Mouse (Mus musculus): ENCODE measurements around the gene Serp1. TPM values are rescaled to one million over a fixed set of nuclear protein-coding genes. Genes with fewer than 3 reads are reported as not detected.
A peak's percentile ranks its signal among the peaks of the same experiment; 100 is the strongest.

Gene Serp1
- total and polyA plus RNA-seq, 2 experiments from 2014 or later, result 59.5 TPM

GRCm38 (mm10) chr3:58516602-58516976 is 9.1 kb downstream of the Serp1 start:
- H3K4me3 ChIP-seq (ENCODE audit: low read depth, low read length), result no peak overlapping the region
- ATAC-seq (ENCODE audit: insufficient read depth, low read depth), result no peak
- no peak overlapping the region for H3K4me2 ChIP-seq (ENCODE audit: low read depth, low read length)
- no peak for DNase-seq (ENCODE audit: low spot score)
- TF ChIP-seq EP300 (IDR thresholded peaks at IDR 0.05; ENCODE audit: low read depth), result no peak
- TF ChIP-seq CTCF (IDR thresholded peaks at IDR 0.05; ENCODE audit: low read depth), result no peak
- H3K27me3 ChIP-seq (ENCODE audit: control insufficient read depth, insufficient read depth, low read length), result no peaks in the 10 kb centered on the region
- H3K36me3 ChIP-seq (replicated peaks; ENCODE audit: control insufficient read depth, insufficient read depth, low read length), result peaks cover 11% of the 10 kb centered on the region
- no peak overlapping the region for H3K9ac ChIP-seq (replicated peaks; ENCODE audit: low read depth, low read length)
- H3K27ac ChIP-seq (ENCODE audit: low read depth), result no peak overlapping the region
- WGBS, result 46% methylated on average over 7 of the region's 7 CpGs
- peaks cover 14% of the 10 kb centered on the region for H3K4me1 ChIP-seq (ENCODE audit: control insufficient read depth, insufficient read depth)
- H3K9me3 ChIP-seq (replicated peaks; ENCODE audit: control insufficient read depth, low read length), result no peaks in the 10 kb centered on the region

DNA sequence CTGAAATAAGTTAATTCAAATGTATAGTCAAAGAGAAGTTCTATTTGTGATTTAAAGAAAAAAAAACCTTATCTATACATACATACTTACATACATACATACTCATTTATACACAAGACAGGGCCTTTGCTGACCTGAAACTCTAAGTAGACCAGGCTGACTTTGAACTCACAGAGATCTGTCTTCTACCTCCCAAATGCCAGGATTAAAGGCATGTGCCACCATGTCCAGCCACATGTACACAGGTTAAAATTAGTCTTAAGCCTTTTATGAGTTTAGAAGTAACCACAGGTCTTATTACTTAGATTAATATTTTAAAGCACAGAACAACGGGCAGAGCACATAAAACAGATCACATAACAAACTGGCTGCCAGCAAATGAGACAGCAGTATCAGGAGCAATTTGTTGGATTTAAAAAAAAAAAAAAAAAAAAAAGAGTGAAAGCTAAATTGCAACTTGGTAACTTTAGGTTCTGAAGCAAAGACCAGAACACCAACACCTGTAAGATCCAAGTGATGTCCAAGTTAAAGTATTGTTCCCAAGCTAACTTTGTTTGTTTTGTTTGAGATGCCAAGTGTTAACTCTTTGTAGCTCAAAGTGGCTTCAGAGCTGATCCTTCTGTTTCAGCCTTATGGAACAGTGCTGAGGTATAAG is 9.6 kb downstream of the Serp1 start:
- Histone ChIP-seq H3K9me3 (replicated peaks; ENCODE audit: control insufficient read depth, low read length) (no peaks in the 10 kb centered on the region), H3K4me1 (ENCODE audit: control insufficient read depth, insufficient read depth) (peaks cover 14% of the 10 kb centered on the region), H3K36me3 (replicated peaks; ENCODE audit: control insufficient read depth, insufficient read depth, low read length) (peaks cover 6% of the 10 kb centered on the region; the same call in 1 of the 2 replicates), H3K27me3 (ENCODE audit: control insufficient read depth, insufficient read depth, low read length) (no peaks in the 10 kb centered on the region), H3K4me3 (ENCODE audit: low read depth, low read length) (no peak overlapping the region), H3K27ac (ENCODE audit: low read depth) (no peak overlapping the region), H3K9ac (replicated peaks; ENCODE audit: low read depth, low read length) (no peak overlapping the region), H3K4me2 (ENCODE audit: low read depth, low read length) (no peak overlapping the region)
- WGBS, result 49% methylated on average over 1 of the region's 1 CpGs
- ATAC-seq (ENCODE audit: insufficient read depth, low read depth), result no peak
- DNase-seq (ENCODE audit: low spot score), result no peak
- TF ChIP-seq CTCF (IDR thresholded peaks at IDR 0.05; ENCODE audit: low read depth) (no peak), EP300 (IDR thresholded peaks at IDR 0.05; ENCODE audit: low read depth) (no peak)

DNA sequence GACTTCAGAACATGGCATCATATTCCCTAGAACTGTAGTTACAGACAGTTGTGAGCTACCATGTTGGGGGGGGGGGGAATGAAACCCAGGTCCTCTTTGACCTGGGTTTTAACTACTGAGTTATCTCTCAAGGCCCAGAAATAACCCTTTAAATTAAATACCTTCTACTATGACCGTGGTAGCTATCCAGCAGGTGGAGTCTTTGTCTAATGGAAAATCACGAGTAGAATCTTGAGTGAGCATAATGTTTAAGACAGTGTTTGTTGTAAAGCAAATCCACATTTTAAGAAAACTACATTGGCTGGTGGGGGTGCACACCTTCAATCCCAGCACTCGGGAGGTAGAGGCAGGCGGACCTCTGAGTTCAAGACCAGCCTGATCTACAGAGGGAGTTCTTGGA is 12.2 kb downstream of the Serp1 start:
- H3K4me1 ChIP-seq (ENCODE audit: control insufficient read depth, insufficient read depth), result no peaks in the 10 kb centered on the region
- H3K4me2 ChIP-seq (ENCODE audit: low read depth, low read length), result no peak overlapping the region
- H3K27me3 ChIP-seq (ENCODE audit: control insufficient read depth, insufficient read depth, low read length), result no peaks in the 10 kb centered on the region
- no peak overlapping the region for H3K9ac ChIP-seq (replicated peaks; ENCODE audit: low read depth, low read length)
- ATAC-seq (ENCODE audit: insufficient read depth, low read depth) (no peak), DNase-seq (ENCODE audit: low spot score) (no peak)
- WGBS, result 75% methylated on average over 4 of the region's 4 CpGs
- H3K27ac ChIP-seq (ENCODE audit: low read depth), result no peak overlapping the region
- TF ChIP-seq CTCF (IDR thresholded peaks at IDR 0.05; ENCODE audit: low read depth) (no peak), EP300 (IDR thresholded peaks at IDR 0.05; ENCODE audit: low read depth) (no peak)
- no peaks in the 10 kb centered on the region for H3K36me3 ChIP-seq (replicated peaks; ENCODE audit: control insufficient read depth, insufficient read depth, low read length)
- H3K9me3 ChIP-seq (replicated peaks; ENCODE audit: control insufficient read depth, low read length), result no peaks in the 10 kb centered on the region
- no peak overlapping the region for H3K4me3 ChIP-seq (ENCODE audit: low read depth, low read length)

DNA sequence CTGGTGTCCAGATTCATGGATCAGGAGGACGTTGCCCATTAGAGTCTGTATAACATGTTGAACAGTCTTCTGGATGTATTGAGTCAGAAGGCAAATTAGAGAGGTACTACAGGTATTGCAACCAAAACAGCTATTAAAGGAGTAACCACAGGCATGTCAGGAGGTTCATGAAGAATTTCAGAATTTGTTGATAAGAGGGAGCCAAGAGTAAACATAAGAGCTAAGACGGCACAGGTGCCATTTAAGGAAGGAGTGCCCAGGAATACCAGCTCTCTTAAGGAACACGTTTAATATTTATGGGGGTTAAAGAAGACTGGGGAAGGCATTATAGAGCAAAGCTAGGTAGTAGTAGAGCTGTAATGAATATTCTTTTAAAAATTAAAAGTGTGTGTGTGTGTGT is 13.0 kb downstream of the Serp1 start:
- Histone ChIP-seq H3K4me2 (ENCODE audit: low read depth, low read length) (no peak overlapping the region), H3K27ac (ENCODE audit: low read depth) (no peak overlapping the region), H3K9me3 (replicated peaks; ENCODE audit: control insufficient read depth, low read length) (no peaks in the 10 kb centered on the region), H3K9ac (replicated peaks; ENCODE audit: low read depth, low read length) (no peak overlapping the region), H3K36me3 (replicated peaks; ENCODE audit: control insufficient read depth, insufficient read depth, low read length) (no peaks in the 10 kb centered on the region), H3K27me3 (ENCODE audit: control insufficient read depth, insufficient read depth, low read length) (no peaks in the 10 kb centered on the region), H3K4me3 (ENCODE audit: low read depth, low read length) (no peak overlapping the region), H3K4me1 (ENCODE audit: control insufficient read depth, insufficient read depth) (no peaks in the 10 kb centered on the region)
- DNase-seq (ENCODE audit: low spot score) (no peak), ATAC-seq (ENCODE audit: insufficient read depth, low read depth) (no peak)
- 73% methylated on average over 3 of the region's 3 CpGs for WGBS
- no peak for TF ChIP-seq EP300 (IDR thresholded peaks at IDR 0.05; ENCODE audit: low read depth)
- TF ChIP-seq CTCF (IDR thresholded peaks at IDR 0.05; ENCODE audit: low read depth), result no peak

DNA sequence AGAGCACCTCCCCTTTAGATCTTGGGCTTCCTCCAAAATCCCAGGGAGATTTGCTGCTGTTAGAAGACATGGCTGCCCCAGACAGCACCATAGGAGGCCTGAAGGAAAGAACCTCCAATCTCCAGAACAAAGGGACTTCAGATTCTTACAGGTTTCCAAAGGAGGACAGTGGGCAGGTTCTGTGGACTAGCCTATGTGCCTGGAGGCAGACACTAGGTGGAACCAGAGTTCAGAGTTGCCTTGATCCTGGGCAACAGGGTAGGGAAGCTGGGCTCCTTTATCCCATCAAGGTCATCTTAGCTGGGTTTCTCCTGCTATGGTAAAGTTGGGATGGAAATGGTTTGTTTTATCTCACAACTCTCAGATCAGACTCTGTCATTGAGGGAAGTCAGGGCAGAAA is 14.1 kb downstream of the Serp1 start:
- DNase-seq (ENCODE audit: low spot score) (no peak), ATAC-seq (ENCODE audit: insufficient read depth, low read depth) (no peak)
- Histone ChIP-seq H3K36me3 (replicated peaks; ENCODE audit: control insufficient read depth, insufficient read depth, low read length) (no peaks in the 10 kb centered on the region), H3K4me1 (ENCODE audit: control insufficient read depth, insufficient read depth) (no peaks in the 10 kb centered on the region), H3K27me3 (ENCODE audit: control insufficient read depth, insufficient read depth, low read length) (no peaks in the 10 kb centered on the region), H3K4me3 (ENCODE audit: low read depth, low read length) (no peak overlapping the region), H3K9ac (replicated peaks; ENCODE audit: low read depth, low read length) (no peak overlapping the region), H3K9me3 (replicated peaks; ENCODE audit: control insufficient read depth, low read length) (no peaks in the 10 kb centered on the region), H3K27ac (ENCODE audit: low read depth) (no peak overlapping the region), H3K4me2 (ENCODE audit: low read depth, low read length) (no peak overlapping the region)
- peak; percentile 48 for TF ChIP-seq CTCF (IDR thresholded peaks at IDR 0.05; ENCODE audit: low read depth)
- TF ChIP-seq EP300 (IDR thresholded peaks at IDR 0.05; ENCODE audit: low read depth), result no peak

All from heart, postnatal 0 days (tissue).